Mouse (Mus musculus): ENCODE measurements around the gene Psors1c2.

GRCm38 (mm10) chr17:35485702-35486101 is 47.3 kb upstream of the Psors1c2 start:
- TF ChIP-seq CTCF (IDR thresholded peaks at IDR 0.05; ENCODE audit: control insufficient read depth, insufficient read depth, insufficient read length) (no peak), MAX (IDR thresholded peaks at IDR 0.05) (no peak), MYOG (IDR thresholded peaks at IDR 0.05; ENCODE audit: control insufficient read depth, extremely low read depth, insufficient read length) (no peak), CEBPB (IDR thresholded peaks at IDR 0.05; ENCODE audit: low read depth) (no peak), USF1 (IDR thresholded peaks at IDR 0.05; ENCODE audit: low read depth) (no peak)
